Mouse (Mus musculus) frontal cortex, postnatal 25 days (tissue): ENCODE measurements around the gene Spef1.

Experiments
- DNase-seq, 2 experiments: peaks; one replicate each; pipeline ENCODE4 v3.0.0; 2022; ENCODE audit warnings: low spot score in 2 of 2

Spef1 gene

DNA sequence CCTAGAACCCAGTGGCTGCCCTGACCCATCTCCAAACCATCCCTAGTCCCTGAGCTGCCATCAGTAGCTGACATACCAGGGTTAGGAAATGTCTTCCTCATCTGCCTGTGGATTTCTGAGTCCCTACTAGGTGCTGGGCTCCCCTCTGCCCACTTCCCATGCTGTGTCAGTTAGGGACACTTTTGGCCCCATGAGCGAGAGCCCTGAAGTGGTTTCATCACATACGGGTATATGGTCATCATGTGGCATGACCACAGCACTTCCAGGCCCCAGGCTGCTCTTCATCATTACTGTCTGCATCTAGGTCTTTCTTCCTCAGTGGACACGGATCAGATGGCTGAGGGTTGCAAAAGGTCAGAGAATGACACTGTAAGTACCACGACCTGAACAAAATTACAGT, 19.7 kb upstream of the Spef1 start, which contains the start of gene Ap5s1:
Gene Ap5s1 (plus strand): TSS at position 301 of the 400 bp plus-strand sequence.
- no peak for DNase-seq

- DNase-seq, result no peak
These were observed 18.6 kb upstream of the Spef1 start for GRCm38 (mm10) chr2:131205521-131206182.

DNA sequence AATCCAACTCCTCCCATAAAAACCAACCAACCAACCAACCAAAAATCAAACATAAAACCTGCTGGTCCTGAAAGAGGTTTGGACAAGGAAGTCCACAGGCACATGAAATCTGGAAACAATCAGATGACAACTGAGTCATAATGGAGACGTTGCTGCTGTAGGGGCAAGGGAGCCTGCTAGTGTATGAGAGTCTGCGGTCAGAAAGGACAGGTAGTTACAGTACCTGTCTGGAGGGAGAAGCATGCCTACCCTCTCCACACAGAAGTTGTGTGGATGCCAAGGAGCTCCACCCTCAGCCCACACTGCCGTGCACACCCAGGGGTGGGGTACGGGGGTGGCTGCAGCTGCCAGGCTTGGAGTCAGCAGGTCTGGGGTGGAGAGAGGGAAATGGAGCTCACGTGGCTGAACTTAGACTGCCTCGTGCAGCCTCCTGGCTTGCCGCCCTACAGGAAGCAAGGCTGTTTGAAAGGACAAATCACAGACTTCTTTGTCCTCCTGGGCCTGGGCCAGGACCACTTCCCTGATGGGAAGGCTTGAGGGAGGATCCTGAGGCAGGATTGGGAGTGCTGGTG, 17.4 kb upstream of the Spef1 start:
- peak; percentile 60 to 71 for DNase-seq

GRCm38 (mm10) chr2:131203816-131204409, 16.8 kb upstream of the Spef1 start:
- no peak for DNase-seq

- DNase-seq, result no peak
These were observed 14.2 kb upstream of the Spef1 start for GRCm38 (mm10) chr2:131201262-131201661.

GRCm38 (mm10) chr2:131200710-131201109, 13.6 kb upstream of the Spef1 start:
- no peak for DNase-seq

DNA sequence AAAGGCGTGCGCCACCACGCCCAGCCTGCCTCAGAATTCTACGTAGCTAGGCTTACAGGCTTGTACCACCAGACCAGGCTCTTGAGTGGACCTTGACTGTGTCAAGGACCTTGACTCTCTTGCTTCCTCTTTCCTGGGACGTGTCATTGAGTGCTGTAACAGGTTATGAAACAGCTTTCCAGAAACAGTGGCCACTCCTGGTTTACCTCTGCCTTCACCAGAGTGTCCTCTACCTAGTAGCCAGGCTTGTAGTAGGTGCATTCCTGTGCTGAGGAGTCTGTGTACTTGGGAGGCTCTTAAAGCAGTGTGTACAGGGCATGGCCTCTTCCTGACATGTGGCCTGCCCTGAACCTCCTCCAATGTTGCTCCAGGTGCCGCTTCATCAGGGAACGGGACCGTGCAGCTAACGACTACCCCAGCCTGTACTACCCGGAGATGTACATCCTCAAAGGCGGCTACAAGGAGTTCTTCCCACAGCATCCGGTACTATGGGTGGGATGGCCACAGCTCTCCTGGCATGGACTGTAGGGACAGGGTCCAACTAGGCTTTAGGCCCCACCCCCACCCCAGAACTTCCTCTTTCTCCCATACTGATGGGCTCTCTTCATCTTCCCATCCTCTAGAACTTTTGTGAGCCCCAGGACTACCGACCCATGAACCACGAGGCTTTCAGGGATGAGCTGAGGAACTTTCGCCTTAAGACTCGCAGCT, 9.7 kb upstream of the Spef1 start:
- DNase-seq, result no peak

DNA sequence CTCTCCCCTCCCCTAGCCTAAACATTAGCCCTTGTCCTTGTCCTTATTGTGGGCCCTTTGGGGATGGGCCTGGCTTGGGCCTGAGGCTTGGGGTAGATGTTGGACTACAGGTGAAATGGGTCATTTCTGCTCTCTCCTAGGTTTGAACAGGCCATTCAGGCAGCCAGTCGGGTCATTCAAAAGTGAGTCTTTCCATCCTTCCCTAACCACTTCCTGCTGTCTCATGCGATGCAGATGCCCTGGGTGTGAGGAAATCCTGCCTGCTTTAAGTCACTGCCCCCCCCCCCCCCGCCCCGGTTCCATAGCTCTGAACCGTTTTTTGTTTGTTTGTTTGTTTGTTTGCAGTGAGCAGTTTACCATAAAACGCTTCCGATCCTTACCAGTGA, 3.9 kb upstream of the Spef1 start:
- no peak for DNase-seq

GRCm38 (mm10) chr2:131190344-131191004, 3.4 kb upstream of the Spef1 start:
- no peak for DNase-seq

- no peak for DNase-seq
These were observed 2.6 kb upstream of the Spef1 start for GRCm38 (mm10) chr2:131189521-131190309.

GRCm38 (mm10) chr2:131188311-131188710, 1.2 kb upstream of the Spef1 start:
- no peak for DNase-seq

DNA sequence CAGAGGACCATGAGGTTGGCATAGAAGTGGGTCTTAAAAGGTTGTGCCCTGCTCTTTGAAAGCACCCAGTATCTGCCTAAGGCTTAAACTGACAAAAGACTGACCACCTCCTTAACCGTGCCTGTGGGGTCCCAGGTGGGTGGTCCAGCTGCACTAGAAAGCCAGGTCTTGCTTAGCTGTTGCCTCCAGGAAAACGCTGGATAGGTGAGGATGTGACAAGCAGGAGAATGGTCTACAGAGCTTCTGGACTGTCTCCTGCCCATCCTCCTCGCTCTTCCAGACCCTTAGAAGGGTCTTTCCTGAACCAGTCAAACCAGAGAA, 480 bp upstream of the Spef1 start:
- DNase-seq, result no peak

- no peak for DNase-seq
These were observed 739 bp downstream of the Spef1 start for GRCm38 (mm10) chr2:131186343-131186742.

DNA sequence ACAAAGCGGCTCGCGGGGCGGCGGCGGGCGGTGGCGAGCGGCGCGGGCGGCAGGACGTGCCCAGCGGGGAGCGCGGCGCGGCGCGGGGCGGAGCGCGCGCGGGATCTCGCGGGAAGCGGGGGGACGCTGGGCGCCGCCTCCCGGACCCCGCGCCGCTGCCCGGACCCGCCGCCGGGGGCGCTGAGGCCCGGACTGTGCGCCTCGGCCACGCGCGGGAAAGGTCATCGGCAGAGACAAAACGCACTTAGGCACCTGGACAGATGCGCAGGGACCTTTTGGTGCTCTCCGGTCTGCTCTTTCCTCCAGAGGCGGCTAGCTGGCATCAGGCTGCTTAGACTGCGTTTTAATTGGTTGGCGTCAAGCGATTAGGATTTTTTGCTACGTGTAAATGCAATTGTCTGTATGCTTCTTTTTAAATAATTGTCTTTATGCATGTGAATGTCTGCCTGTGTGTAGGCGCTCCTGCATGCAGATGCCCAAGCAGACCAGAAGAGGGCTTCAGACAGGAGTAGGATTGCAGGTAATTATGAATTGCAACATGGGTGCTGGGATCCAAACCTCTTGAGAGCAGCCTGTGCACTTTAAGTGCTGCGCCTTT, 7.0 kb downstream of the Spef1 start, which contains the start of gene Cenpb:
Gene Cenpb (minus strand): TSS at position 78 of the 598 bp plus-strand sequence.
- peak; percentile 68 to 77 for DNase-seq

- peak; percentile 34 to 43 for DNase-seq
These were observed 7.7 kb downstream of the Spef1 start for GRCm38 (mm10) chr2:131179246-131179886.

DNA sequence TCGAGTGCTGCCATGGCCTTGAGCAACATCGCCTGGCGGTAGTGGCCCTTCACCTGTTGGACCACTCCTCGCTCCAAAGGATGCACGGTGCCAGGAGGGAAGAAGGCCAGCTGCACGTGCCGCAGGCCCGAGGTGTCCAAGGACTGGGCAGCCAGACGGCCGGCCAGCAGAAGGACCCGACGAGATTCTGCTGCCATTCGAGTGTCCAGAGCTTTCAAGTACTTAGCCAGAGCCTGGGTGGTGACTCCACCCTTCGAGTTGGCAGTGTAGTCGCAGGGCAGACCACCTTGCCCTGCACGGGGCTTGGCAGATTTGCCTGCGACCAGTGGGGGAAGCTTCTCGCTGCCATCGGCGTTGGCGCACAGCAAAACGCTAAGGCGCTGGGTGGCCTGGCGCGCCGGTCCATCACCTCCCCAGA, 8.2 kb downstream of the Spef1 start:
- DNase-seq, result no peak

DNA sequence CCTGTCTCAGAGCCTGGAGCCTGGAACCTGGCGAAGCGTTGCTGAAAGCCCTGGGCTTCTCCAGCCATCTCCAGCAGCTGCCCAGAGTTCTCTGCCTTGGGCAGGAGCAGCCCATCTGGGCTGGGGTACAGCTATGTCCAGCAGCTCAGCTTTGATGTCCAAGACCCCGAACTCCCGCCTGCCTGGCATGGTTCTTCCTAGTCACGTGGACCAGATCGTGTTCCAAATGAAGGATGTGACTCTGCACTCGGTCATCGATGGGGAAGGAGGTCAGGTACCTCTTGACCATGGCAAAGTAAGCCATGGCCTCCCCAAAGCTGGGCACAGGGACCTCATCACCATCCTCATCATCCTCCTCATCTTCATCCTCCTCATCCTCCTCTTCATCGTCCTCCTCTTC, 9.2 kb downstream of the Spef1 start:
- DNase-seq, result no peak

DNA sequence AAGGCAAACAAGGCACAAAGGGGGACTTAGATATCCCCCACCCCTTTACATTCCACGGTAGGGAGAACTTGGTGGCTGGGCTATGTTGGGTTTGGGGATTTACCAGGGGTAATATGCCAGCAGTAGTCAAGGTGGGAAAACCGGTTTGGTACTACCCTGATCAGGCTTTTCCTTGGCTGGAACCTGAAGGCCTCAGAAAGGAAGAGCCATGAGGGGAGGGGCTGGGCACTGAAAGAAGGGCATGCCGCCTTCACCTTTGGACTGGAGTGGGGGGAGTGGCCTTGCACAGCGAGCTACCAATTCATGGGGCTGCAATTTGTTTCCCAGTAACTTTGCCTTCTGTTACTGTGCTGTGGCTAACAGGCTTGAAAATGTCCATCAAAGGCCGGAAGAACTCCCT, 10.6 kb downstream of the Spef1 start:
- DNase-seq, result no peak

GRCm38 (mm10) chr2:131175945-131176309, 11.2 kb downstream of the Spef1 start:
- no peak for DNase-seq

- DNase-seq, result no peak
These were observed 11.7 kb downstream of the Spef1 start for GRCm38 (mm10) chr2:131175286-131175944.
